Mouse (Mus musculus): ENCODE measurements around the gene Ltb4r1.

The Ltb4r1 gene

GRCm38 (mm10) chr14:55745861-55746237 is 19.9 kb upstream of the Ltb4r1 start:
- no peak for DNase-seq (ENCODE audit: low spot score in 2 of 2)

DNA sequence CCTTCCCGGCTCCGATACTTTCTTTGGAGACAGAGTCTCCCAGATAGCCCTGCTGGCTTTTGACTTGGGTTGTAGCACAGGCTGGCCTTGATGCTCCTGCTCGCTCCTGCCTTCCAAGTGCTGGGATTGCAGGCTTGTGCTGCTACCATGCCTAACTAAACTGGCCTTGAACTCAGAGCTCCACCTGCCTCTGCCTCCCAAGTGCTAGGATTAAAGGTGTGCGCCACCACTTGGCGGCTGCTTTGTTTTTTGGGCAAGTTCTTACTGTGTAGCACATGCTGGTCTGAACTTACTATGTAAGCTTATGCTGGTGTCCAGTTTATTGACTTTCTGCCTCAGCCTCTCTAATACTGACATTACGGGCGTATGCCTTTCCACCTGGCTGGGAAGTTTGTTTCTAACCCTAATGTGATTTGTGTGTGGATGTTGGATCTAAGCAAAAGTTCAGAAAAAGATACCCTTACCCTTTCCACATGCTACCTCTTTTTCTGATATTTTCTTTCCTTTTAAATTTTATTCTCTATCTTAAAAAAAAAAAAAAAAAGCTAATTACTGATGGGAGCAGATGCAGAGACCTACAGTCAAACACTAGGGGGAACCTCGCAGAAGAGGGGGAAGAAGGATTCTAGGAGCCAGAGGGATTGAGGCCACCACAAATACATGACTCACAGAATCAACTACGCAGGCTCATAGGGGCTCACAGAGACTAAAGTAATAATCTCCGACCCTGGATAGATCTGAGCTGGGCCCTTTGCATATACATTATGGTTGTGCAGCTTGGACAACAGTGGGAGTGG is 18.5 kb upstream of the Ltb4r1 start:
- no peak for DNase-seq (ENCODE audit: low spot score in 2 of 2)

GRCm38 (mm10) chr14:55757566-55757965 is 8.2 kb upstream of the Ltb4r1 start:
- no peak for DNase-seq (ENCODE audit: low spot score in 2 of 2)

- peak in 1 of 2 experiments; percentile 38 for DNase-seq (ENCODE audit: low spot score in 2 of 2)
Measured at GRCm38 (mm10) chr14:55758363-55758784, 7.4 kb upstream of the Ltb4r1 start, which contains the start of gene Cideb. Gene Cideb, minus strand, starts transcription at chr14:55758458.

- DNase-seq (ENCODE audit: low spot score in 2 of 2) = peak; percentile 73 to 84
Measured at GRCm38 (mm10) chr14:55760156-55760555, 5.6 kb upstream of the Ltb4r1 start.

DNA sequence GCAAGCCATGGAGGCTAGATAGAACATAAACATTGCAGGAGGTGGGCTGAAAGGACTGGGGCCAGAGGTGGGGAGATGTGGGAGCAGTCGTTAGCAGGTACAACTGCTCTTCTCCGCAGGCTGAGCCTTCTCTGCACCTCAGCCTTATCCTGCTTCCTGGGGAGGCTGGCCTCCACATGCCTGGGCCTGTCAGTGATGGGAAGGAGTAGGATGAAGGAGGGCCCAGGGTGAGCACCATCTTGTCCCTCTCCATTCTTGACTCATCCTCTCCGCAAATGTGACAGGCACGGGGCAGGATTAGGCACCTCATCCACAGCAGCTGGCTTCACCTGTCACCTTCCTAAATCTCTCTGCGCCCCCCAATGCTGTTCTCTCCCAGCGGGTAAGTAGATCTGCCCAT is 4.6 kb upstream of the Ltb4r1 start, which contains the start of gene Ltb4r2:
Gene Ltb4r2 (plus strand): TSS at position 266 of the 400 bp plus-strand sequence.
- DNase-seq (ENCODE audit: low spot score in 2 of 2) = no peak

- peak; percentile 32 to 36 for DNase-seq (ENCODE audit: low spot score in 2 of 2)
Measured at GRCm38 (mm10) chr14:55762001-55762821, 3.6 kb upstream of the Ltb4r1 start.

- DNase-seq (ENCODE audit: low spot score in 2 of 2) = peak; percentile 42 to 62
Measured at GRCm38 (mm10) chr14:55763166-55763565, 2.6 kb upstream of the Ltb4r1 start.

DNA sequence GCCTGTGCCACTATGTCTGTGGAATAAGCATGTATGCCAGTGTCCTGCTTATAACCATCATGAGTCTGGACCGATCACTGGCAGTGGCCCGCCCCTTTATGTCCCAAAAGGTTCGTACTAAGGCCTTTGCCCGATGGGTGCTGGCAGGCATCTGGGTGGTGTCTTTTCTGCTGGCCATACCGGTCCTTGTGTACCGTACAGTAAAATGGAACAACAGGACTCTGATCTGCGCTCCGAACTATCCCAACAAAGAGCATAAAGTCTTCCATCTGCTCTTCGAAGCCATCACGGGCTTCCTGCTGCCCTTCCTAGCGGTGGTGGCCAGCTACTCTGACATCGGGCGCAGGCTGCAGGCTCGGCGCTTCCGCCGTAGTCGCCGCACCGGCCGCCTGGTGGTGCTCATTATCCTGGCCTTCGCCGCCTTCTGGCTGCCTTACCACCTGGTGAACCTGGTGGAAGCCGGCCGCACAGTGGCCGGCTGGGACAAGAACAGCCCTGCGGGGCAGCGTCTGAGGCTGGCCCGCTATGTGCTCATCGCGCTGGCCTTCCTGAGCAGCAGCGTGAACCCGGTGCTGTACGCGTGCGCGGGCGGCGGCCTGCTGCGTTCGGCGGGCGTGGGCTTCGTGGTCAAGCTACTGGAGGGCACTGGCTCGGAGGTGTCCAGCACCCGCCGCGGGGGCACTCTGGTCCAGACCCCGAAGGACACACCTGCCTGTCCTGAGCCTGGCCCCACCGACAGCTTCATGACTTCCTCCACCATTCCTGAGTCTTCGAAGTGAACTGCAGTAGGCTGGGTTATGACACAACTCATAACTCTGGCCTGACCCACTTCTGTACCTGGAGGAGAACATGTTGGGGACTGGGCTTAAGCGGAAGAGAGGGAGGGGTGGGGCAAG is 2.0 kb downstream of the Ltb4r1 start:
- peak in 1 of 2 experiments; percentile 56 for DNase-seq (ENCODE audit: low spot score in 2 of 2)

DNA sequence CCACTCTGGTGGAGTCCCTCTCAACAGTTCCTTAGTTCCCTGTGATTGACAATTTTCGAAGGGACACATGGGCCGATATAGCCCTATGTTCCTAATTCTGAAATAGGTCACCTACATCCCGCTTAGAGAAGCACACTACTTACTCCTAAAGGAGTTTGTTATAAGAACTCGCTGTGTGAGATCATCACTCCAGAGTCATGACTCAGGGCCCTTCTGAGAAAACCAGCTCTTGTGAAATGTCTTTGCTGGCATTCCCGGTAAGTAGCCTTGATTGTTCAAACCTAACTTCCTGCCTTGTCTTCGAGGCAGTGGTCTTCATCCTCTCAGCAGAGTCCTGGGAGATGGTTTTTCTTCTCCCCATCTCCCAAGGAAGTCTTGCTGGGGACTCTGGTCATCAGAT is 2.8 kb downstream of the Ltb4r1 start:
- DNase-seq (ENCODE audit: low spot score in 2 of 2) = no peak

- DNase-seq (ENCODE audit: low spot score in 2 of 2) = no peak
Measured at GRCm38 (mm10) chr14:55769087-55769703, 3.4 kb downstream of the Ltb4r1 start.

DNA sequence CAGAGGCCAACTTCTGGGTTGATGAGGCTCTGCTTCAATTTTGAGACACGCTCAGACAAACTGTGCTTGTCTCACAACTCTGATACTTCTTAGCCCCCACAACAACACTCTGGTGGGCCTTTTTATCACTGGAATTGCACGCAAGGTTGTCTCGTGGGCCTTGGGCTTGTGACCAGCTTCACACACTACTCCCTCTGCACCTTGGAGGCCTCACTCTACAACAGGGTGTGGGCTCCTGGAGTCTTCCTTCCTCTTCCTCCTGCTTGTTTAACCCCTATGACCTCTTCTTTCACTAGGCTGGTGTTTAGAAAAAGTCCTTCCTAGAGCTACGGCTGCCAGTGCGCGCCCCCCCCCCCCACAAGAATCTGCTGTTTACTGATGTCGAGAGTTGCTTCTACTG is 10.9 kb downstream of the Ltb4r1 start:
- DNase-seq (ENCODE audit: low spot score in 2 of 2) = no peak

DNA sequence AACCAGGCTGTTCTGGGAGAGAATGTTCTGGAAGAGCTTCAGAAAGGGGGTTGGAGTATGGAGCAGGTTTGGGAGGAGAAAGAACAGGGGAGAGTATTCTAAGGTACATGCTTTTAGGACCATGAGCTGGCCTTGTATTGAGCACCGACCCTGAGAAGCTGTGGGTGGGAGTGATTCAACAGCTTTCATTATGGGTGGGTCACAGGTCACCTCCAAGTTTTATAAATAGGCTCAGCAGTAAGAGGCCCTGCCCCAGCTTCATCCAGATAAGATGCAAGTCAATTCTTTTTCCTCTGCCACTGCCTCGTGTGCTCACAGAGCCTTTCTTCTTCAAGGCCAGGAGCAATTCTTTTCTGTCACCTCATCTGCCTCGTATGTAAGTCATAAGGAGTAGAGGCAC is 11.4 kb downstream of the Ltb4r1 start:
- no peak for DNase-seq (ENCODE audit: low spot score in 2 of 2)

GRCm38 (mm10) chr14:55777806-55778205 is 12.0 kb downstream of the Ltb4r1 start:
- DNase-seq (ENCODE audit: low spot score in 2 of 2) = no peak

- DNase-seq (ENCODE audit: low spot score in 2 of 2) = no peak
Measured at GRCm38 (mm10) chr14:55778686-55779085, 12.9 kb downstream of the Ltb4r1 start.

GRCm38 (mm10) chr14:55779656-55780055 is 13.9 kb downstream of the Ltb4r1 start:
- peak in 1 of 2 experiments; percentile 0 for DNase-seq (ENCODE audit: low spot score in 2 of 2)

- DNase-seq (ENCODE audit: low spot score in 2 of 2) = peak in 1 of 2 experiments; percentile 2
Measured at GRCm38 (mm10) chr14:55780736-55781135, 15.0 kb downstream of the Ltb4r1 start.

- peak; percentile 67 to 75 for DNase-seq (ENCODE audit: low spot score in 2 of 2)
Measured at GRCm38 (mm10) chr14:55781310-55781709, 15.5 kb downstream of the Ltb4r1 start.

DNA sequence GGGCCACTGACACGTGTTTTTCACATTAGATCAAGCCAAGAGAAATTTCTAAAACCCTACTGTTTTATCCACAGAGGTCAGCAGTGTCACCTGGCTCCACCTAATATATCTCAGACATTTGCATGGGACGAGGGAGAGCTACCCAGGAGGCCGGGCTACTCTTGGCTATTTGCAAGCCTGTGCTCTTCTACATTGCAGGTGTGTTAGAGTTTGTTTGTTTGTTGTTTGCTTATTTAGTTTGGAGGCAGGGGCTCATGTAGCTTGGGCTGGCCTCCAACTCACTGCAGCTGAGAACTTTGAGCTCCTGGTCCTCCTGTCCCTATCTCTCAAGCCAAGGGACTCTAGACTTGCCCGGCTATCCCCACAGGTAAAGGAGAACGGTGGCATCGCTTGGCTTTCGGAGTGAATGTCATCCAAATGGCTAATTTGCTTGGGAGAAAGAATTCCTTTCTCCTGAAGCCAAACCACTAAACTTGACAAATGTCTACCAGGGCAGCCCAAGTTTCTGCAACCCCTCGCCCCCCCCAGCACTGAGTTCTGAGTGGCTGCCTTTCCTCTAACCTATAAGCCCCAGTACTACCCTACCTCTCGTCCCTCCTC is 16.7 kb downstream of the Ltb4r1 start:
- DNase-seq (ENCODE audit: low spot score in 2 of 2) = peak in 1 of 2 experiments; percentile 4

GRCm38 (mm10) chr14:55783171-55783957 is 17.6 kb downstream of the Ltb4r1 start:
- DNase-seq (ENCODE audit: low spot score in 2 of 2) = peak; percentile 85 to 89
